Mouse (Mus musculus): ENCODE measurements around the gene Popdc2. TPM values are rescaled to one million over a fixed set of nuclear protein-coding genes. Genes with fewer than 3 reads are reported as not detected.

Popdc2 gene
- polyA plus RNA-seq (2012; rRNA removed; ENCODE audit: low replicate concordance) = 10.9 and 32.5 TPM in 2 replicates

GRCm38 (mm10) chr16:38361933-38362332, at the start of gene Popdc2:
Popdc2 (plus strand) TSS chr16:38362209.

DNA sequence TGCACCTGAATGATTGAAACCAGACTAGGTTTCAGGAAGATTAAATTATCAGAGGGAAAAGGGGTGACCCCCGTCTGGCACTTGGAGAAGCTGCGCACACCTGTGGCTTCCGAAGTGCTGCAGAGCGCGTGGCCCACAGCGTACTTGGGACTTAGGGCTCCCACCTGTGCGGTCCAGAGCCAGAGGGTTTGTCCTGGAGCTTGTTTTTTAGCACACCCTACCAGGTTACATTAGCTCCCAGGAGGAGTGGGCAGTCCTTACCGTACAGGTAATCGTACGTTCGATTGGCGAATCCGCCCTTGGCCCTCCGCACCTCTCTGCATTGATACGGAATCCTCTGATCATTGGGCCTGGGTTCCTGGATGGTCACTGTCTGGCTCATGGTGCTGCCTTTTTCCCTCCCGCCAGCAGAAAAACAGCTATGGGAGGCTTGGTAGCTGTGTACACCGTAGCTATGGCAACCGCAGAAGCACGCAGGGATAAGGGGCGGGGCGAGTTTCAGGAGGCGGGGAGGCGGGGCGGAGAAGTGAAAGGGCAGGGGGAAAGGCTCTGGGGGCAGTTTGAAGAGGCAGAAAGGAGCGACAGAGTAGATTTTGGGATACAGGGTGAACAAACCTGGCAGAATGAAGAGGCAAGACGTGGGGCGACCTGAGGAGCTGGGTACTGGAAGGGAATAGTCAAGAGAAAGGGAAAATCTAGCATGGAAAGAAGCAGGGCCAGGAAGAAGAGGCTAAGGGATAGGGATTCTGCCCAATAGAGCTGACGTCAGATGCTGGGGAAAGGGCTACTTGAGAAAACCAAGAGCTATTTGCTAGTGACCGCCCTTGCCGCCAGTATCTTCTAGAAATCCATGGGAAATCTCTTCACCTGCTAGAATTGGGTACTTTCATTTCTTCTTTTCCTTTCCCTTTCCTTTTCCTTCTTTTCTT, 20.3 kb upstream of the Popdc2 start, which contains the start of gene Maats1:
Gene Maats1, minus strand, starts transcription at position 748 of the 929 bp plus-strand sequence.

GRCm38 (mm10) chr16:38346529-38347325, 15.3 kb upstream of the Popdc2 start, which contains the start of the genes Cox17 and Gm21987:
Cox17 (plus strand) TSS chr16:38346991.
Gm21987 (plus strand) TSS chr16:38347040.

Other genes starting within 250 kb of the Popdc2 start
- gene Nr1i2, start 67.4 kb upstream of the Popdc2 start, polyA plus RNA-seq (2012; rRNA removed; ENCODE audit: low replicate concordance) = 0.10 TPM in 1 of 2 replicates, not detected in the other
- 0.06 and 0.07 TPM in 2 replicates for gene Maats1, start 20.1 kb upstream of the Popdc2 start, polyA plus RNA-seq (2012; rRNA removed; ENCODE audit: low replicate concordance)
- gene Cox17, start 15.2 kb upstream of the Popdc2 start, polyA plus RNA-seq (2012; rRNA removed; ENCODE audit: low replicate concordance) = 50.9 and 52.2 TPM in 2 replicates
- not detected in 2 replicates for gene Gm21987, start 15.2 kb upstream of the Popdc2 start, polyA plus RNA-seq (2012; rRNA removed; ENCODE audit: low replicate concordance)
- gene Pla1a, start 70.9 kb downstream of the Popdc2 start, polyA plus RNA-seq (2012; rRNA removed; ENCODE audit: low replicate concordance) = 49.3 and 72.5 TPM in 2 replicates
- 44.9 and 51.0 TPM in 2 replicates for gene Adprh, start 90.5 kb downstream of the Popdc2 start, polyA plus RNA-seq (2012; rRNA removed; ENCODE audit: low replicate concordance)
- gene Cd80, start 93.4 kb downstream of the Popdc2 start, polyA plus RNA-seq (2012; rRNA removed; ENCODE audit: low replicate concordance) = 1.1 and 1.8 TPM in 2 replicates
- 16.8 and 35.9 TPM in 2 replicates for gene Timmdc1, start 160.5 kb downstream of the Popdc2 start, polyA plus RNA-seq (2012; rRNA removed; ENCODE audit: low replicate concordance)
- 20.6 and 40.5 TPM in 2 replicates for gene Poglut1, start 188.0 kb downstream of the Popdc2 start, polyA plus RNA-seq (2012; rRNA removed; ENCODE audit: low replicate concordance)
- gene Tmem39a, start 196.5 kb downstream of the Popdc2 start, polyA plus RNA-seq (2012; rRNA removed; ENCODE audit: low replicate concordance) = 68.7 and 171 TPM in 2 replicates